Mouse (Mus musculus) liver (tissue): Measurements from ENCODE around the gene Ddx18.

Source experiments
- DNase-seq: peaks from one replicate; pipeline ENCODE4 v3.0.0-alpha.2; 2020; ENCODE audit warnings: mixed read lengths

Ddx18 gene

DNA sequence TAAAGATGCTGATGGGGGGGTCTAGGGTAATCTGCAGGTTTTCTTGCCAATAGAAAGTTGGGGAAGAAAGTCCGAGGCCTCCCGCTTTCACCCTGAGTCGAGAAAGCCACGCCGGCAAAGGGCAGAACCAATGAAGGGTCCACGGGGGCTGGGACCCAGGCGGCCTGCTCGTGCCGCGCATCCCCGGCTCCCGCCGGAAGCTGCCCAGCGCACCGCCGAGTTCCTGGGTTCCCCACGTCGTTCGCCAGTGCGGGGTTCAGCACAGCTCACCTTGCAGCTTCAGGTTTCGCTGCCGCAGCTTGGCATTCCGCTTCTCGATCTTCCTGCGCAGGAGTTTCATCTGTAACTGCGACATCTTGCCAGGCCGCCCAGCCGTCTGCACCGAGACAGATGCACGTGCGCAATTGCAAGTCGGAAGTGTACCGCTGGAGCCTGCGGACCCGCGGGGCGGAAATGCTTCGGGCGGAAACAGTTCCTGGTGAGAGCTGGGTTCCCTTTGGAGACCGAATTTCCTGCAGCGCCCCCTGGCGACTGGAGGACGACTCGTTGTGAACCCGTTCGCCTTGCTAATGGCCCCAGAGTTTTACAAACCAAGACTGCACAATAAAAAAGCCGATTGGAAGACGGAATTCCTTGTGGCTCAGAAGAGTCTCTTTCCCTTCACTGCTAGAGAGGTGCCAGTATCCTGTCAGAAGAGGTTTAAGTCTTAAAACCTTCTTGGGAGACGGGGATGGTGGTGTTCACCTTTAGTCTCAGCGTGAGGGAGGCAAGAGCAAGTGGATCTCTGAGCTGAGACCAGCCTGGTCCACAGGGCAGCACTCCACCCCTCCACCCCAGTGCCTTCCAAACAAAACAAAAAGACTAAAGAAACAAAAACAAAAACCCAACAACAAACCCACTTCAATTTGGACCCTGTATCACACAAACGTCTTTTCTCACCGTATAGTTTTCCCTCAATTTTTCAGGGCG lies at the start of gene Ddx18:
Ddx18 (minus strand) TSS at position 469 of the 969 bp plus-strand sequence.
- peak; percentile 94 for DNase-seq

DNA sequence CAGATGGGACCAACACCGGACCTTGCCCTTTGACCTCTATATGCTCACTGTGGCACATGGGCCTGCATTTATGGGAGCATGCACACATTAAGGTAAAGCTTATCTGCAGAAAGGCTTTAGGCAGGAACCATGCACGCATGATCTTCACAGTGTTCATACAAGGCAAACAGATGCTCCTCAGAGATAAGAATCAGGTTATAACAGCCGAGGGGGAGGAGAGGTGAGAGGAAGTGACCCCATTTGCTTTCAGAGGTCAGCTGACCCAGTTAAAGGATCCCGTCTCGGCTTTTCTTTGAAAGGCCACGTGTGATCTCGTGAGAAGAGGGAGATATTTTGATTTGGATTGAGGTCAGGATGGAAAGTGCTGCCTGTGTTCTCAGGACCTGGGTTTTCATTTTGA lies 40.2 kb upstream of the Ddx18 start:
- DNase-seq: no peak

DNA sequence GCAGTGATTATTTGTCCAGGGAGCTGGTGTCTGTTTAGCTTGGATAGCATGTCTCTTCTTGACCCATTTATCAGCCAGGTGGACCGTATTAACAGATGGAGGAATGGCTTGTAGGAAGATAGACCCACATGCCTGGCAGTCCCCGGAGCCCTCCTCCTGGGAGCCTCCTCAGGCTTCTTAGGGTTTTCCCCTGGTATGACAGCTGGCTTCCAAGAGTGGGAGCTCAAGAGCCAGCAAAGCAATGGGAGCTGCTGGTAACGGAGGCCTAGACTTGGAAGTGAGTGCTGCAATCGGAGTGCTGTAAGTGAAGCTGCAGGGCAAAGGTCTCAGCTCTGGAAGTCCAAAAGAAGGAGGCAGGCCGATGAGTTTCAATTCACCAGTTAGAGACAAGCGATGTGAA lies 37.3 kb upstream of the Ddx18 start:
- DNase-seq: no peak

DNA sequence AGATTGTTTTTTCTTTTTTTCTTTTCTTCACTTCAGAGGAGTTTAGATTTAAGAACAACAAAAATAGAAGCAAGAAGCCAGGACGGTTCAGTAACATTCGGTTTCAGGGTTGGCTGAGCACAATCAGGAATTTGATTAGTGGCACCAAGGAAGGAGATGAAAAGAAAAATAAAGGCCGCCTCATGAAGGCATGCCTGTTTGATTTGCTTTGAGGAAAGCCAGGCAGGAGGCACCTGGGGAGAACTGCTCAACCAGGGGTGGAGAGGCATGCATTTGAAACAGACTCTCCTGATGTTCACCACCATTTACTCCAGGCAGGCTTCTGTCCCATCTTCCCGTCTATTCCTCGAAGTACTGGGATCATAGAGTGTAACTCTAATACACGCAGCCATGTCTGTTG lies 34.1 kb upstream of the Ddx18 start:
- DNase-seq: no peak

DNA sequence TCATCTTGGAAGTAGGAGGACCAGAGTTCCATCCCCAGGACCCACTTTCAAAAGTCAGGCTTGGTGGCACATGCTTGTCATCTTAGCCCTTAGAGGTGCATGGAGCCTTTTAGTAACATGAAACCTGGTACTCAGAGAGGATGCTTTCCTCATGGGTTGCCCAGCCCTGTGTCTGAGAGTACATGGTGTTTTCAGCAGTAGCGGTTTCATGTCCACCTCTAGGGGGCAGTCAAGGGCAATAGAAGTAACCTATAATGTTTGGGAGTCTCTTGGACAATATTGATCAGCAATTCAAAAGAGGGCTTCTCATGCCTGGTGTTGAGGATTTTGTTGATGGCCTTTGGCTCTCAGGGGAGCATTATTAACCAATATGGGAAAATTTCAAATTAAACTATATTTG lies 33.3 kb upstream of the Ddx18 start:
- DNase-seq: peak; percentile 5

DNA sequence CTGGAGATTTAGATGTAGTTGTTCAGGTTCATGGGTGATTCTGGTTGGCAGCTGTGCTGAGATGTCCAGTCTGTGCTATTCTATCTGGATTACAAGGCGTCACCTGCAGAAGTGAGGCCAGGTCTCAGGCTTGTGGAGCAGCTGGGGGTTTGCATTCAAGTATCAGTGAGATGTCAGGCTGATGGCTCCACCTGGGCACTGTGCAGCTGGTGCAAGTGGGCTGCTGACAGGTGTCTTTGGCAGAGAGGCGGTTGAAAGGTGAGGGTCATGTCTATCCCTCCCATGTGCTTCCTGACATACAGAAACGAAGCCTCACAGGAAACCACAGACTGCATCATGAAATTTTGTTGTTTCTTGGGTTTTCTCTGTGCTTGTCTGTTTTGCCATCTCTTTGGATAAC lies 30.6 kb upstream of the Ddx18 start:
- DNase-seq: no peak

DNA sequence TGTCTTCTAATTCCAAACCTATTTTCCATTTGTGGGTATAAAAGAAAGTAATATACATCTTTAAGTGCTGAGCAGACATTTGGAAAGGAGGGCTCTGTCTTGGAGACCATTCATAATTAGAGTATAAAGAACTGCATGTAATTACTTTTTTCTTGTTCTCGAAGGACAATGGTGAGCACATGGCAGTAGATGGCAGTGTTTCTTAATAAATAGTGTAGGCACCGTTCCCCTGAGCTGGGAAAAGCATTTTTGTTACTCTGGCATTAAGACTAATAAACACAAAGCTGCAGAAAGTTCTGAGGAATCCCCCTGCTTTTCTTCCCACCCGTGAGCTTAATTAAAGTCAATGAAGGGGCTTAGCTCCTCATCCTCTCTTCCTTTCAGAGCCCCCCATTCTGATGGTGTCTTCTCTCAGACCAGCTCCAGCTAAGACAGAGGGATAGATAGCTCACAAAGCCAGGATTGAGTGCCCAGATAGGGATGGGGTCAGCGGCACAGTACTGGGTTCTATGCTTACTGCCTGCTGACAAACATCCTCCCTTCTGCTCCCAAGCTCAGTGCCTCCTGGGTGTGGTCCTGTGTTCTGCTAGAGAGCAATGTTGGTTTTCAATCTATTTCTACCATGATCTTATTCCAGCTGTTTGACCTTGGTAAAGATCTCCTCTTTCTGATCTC lies 29.3 kb upstream of the Ddx18 start:
- DNase-seq: no peak

DNA sequence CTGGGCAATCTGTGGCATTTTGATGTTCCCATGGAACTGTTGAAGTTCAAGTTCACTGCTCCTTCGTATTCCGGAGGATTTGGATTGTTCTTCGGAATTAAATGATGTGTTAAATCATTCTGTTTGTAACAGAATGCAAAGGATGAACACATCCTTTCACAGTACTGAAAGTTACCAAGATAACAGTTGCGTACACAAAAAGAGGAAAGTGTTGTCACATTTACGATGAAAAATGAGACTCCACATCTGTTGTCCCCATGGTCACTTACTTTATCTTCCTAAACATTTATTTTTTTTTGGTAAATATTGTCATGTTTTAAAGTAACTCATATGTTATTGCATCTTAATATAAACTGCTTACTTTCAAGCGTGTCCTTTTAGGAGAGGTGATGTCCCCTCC lies 17.0 kb upstream of the Ddx18 start:
- no peak for DNase-seq

DNA sequence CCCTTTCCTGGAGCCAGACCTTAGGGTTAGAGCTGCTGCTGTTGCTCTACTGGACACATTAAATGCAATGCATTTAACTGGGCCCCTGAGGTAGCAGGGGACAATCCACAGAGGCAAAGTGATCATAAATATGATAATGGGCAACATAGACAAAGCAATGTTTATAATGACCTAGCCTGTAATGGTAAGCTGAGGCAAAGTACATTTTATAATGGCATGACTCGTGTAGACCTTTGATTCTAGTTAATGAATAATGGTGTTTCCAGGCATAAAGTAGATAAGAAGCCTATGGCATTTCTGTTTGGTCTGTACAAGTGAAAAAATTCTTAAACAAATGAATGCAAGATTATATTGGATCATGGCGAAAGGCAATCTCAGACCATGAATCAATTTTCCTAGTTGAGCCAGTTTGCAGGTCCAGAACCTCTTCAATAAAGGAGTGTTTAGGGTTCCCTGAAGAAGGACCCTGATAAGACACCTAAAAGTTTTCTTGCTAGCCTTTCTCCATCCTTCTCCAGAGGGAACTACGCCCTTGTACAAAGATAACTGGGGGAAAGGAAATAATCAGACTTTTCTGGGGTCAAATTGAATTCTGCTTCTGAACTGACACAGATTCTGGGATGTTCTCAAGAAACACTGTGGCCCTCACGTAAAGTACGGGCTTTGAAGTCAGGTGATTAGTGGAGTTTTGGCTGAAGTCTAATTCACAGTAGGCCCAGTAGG lies 13.5 kb upstream of the Ddx18 start:
- no peak for DNase-seq

DNA sequence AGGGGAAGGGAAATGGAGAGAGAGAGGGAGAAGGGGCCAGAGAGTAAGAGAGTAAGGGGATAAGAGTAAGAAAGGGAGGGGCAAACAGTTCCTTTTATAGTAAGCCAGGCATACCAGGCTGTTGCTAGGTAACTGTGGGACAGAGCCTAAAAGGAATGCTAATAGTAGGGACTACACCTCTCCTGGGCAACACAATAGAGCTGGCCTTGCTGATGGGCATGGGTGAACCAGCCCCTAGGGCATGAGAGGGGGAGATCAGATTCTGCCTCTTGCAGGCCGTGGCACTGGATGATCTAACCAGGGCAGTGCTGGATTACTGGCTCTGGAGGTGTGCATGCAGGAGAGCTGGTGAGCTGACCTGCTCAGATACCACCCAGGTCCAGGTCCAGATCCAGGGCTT lies 9.7 kb upstream of the Ddx18 start:
- DNase-seq: no peak

DNA sequence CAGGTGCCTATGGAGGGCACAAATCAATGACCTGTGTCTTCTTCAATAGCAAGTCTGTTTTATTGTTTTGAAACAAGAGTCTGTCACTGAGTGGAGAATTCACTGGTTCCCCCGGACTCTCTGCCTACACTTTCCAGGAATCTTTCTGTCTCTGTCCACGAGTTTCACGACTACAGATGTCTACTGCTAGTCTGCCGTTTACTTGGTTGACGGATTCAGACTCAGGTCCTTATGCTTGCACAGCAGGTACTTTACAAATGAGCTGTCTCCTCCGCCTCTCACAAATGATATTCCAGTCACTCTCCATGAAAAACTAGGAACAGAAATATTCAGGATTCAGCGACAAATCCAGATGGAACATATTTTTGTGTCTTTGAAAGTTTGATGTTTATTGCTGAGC lies 2.7 kb upstream of the Ddx18 start:
- no peak for DNase-seq

DNA sequence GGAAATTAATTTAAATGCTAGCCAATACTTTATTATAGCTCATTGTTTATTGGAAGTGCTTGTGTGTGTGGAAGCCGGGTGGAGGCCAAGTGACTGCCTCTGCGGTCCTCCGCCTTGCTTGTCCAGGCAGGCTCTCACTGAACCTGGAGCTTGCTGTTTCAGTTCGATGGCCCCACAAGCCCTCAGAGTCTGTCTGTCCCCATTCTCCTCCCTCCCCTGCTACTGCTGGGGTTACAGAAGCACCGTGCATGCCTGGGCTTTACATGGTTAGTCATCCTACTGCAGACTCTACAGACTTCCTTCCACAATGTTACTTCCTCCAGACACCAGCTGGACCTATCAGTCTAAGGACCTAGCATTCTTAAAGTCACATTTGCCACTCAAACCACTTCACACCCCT lies 9.9 kb downstream of the Ddx18 start:
- DNase-seq: no peak

DNA sequence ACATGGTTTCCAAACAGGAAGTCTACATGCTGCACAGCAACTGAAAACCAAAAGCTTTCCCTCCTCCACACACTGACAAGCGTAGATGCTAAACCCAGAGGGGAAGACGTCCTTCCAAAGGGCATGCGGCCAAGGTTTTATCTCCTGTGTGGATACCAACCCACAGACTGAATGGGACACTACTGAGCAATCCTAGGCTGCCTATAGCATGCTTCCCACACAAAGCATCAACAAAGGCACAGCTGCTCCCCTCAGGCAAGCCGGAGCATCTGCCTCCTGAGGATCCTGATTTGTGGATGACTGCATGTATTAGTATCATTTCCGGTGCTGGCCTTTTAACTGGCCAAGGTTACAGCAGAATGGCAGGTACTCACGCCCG lies 16.3 kb downstream of the Ddx18 start:
- no peak for DNase-seq

DNA sequence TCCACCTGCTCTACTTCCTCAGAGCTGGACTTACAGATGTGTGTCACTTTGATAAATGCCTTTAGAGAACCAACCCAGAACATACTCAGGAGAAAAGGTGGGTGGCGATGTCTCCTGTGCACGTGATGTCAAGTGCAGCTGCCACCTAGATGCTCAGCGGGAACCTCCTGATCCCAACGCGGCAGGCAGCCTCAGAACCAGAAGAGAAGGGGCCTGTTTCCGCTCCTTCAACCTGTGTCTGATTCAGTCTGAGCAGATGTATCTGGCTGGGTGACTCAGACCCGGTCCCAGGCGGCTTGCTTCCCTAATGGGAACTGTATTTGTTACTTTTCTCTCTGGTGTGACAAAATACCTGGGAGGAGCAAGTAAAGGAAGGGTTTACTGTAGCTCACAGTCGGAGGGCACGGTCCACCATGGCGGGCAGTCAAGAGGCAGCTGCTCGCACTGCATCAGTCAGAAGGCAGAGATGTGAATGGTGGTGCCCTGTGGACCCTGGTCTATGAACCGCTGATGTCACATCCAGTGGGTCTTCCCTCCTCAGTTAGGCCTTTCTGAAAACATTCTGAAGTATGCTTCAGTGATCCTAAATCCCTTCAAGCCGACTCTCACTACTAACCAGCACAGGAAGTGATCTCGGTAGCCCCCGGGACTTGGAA lies 16.9 kb downstream of the Ddx18 start:
- DNase-seq: no peak

DNA sequence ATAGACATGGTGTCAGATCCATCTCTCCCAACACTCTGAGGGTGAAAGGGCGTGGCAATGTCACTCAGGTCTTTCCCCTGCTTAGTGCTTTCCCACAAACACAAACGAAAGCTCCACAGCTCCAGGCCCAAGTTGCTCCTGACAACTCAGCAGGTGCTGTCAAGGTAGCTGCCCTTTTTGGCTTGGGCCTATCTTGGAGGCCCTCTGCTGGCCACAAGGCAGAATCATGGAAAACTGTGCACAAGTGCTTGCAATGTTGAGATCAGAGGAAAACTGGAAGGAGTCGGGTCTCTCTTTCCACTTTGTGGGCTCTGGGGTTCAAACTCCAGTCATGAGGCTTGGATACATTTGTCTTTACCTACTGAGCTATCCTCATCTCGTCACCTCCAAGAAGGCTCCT lies 18.3 kb downstream of the Ddx18 start:
- no peak for DNase-seq

DNA sequence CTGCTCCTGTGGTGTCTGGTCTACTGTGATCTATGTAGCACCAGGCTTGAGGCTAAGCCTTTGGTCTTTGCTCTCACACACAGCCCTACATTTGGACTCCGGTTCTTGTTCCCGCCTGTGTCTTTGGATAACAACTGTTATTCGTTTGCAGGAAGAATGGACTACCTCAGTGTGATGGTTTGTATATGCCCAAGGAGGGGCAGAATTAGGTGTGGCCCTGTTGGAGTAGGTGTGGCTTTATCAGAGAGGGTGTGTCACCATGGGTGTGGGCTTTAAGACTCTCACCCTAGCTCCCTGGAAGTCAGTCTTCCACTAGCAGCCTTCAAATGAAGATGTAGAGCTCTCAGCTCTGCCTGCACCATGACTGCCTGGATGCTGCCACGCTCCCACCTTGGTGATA lies 19.1 kb downstream of the Ddx18 start:
- no peak for DNase-seq

DNA sequence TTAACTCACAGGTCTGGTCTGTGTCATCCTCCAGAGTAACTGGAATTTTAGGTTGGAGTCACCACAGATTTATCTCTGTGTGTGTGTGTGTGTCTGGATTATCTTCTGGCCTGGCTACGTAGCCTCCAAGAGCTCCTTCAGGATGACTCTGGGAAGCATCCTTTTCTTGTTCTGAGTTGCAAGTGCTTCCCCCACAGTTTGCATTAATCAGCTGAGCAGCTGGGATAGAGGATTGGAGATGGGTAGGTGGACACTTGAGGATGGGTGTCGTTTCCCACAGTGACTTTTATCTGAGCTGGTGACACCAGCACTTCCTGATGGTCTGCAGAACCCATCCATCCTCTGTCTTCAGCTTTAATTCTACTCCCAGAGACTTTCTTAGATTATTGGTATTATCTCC lies 20.9 kb downstream of the Ddx18 start:
- no peak for DNase-seq

DNA sequence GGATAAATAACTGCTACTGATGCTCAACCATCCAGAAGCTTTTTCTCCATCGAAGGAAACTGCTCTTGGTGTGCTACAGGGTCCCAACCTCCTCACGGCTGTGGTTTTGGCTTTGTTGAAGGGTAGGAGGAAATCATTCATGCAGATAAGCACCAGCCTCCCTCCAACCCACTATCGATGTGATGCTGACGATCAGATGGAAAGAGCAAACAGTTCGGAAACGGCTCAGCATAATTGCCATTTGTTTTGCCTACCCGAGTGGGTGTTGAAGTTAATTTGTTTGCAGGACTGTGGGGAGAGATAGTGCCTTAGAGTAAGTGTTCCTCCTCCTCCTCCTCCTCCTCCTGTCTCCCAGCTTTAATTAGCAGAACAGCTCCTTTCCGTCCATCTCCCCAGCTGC lies 27.4 kb downstream of the Ddx18 start:
- no peak for DNase-seq

DNA sequence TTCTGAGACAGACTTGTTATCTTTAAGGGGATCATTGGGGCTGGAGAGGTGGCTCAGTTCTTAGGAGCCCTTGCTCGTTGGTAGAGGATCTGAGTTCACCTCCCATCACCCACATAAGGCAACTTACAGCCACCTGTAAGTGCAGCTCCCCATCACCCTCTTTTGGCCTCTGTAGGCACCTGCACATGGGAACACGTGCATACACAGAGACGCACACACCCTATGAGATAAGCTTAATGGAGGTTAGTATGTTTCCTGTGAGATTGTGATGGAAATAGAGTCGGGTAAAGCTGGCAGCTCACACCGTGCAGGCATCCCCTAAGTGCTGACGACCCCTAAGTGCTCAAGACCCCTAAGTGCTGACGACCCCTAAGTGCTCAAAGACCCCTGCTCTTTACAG lies 36.4 kb downstream of the Ddx18 start:
- DNase-seq: no peak

DNA sequence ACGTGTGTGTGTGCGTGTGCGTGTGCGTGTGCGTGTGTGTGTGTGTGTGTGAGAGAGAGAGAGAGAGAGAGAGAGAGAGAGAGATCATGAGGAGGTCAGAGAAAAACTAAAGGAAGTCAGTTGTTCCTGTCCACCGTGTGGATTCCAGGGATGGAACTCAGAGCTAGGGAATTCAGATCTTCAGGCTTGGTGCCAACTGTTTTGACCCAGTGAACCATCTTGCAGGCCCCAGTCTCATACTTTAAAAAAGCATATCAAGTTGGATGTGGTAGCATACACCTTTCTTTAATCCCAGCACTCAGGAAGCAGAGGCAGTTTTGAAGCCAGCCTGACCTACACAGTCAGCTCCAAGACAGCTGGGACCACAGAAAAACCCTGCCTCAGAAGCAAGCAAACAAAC lies 38.5 kb downstream of the Ddx18 start:
- no peak for DNase-seq

DNA sequence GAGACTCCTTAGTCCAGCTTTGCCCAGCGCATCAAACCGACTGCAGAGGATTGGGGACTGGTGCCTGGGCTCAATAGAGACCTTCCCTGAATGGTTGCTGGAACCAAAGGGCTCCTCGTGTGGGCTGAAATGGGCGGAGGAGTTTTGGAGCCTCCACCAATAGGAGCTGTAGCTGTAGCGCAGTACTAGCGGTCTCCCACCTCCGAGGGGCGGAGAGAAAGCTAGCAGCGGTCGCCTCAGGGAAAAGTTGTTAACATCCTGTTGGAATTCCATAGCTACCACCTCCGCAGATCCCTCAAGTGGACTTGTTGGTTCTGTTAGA lies 39.4 kb downstream of the Ddx18 start, which contains the start of gene Htr5b:
Htr5b (minus strand) TSS at position 67 of the 322 bp plus-strand sequence.
- DNase-seq: peak; percentile 10

DNA sequence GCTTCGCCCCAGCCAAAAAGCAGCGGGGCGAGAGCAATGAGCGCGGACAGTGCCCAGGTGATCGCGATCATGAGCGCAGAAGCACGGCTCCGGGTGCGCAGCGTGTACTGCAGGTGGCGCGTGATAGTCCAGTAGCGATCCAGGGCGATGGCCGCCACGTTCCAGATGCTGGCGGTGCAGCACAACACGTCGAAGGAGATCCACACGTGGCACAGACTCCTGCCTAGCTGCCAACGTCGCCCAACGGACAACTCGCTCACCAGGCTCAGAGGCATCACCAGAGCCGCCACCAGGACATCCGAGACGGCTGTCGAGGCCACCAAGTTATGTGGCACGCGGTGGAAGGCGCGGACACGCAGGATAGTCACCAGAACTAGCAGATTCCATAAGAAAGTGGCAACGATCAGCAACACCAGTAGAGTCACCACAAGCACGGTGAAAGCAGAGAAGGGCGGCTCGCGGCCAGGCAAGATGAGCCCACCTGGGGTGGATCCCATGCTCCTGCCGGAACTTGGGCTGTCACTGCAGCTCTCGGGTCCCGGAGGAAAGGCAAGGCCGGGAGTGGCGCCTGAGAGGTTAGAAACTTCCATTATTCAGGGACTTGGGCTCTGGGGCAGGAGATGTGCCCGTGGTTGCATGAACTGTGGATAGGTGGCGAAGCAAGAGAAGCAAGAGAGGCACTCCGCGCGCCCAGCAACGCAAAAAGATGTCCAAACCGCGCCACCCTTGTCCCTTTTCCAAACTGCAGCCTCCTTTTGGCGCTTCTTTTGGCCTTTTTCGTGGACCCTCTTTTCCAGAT lies 40.0 kb downstream of the Ddx18 start:
- no peak for DNase-seq
